Mouse (Mus musculus) cerebellum, adult 9-10 months (tissue): ENCODE measurements around the gene Ppp1r15a.
"Not testable (repeated sequence)": the region's sequence is repeated elsewhere in the genome, so short reads cannot be mapped to it uniquely, and the experiment has no call there.

Experiments used
- DNase-seq: peaks from one replicate; pipeline ENCODE4 v3.0.0; 2022

Gene Ppp1r15a

GRCm38 (mm10) chr7:45516846-45517245, 9.2 kb downstream of the Ppp1r15a start:
- not testable (repeated sequence) for DNase-seq

DNA sequence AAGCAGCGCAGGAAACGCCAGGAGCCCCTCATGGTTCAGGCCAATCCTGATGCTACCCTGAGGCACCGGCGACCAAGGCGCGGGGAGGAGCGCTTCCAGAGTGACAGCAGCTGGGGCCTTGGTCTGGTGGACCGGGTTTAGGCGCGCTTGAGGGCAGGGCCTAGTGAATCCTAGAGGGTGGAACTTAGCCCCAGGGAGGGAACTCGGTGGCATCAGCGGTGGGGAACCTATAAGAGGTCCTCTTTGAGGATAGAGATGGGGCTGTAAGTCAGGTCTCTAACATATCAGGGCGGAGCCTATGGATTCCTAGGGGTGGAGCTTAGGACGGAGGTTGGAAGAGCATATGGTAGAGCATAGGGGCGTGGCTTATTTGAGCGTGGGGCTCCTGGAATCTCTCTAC, 10.6 kb downstream of the Ppp1r15a start:
- DNase-seq: no peak

GRCm38 (mm10) chr7:45514411-45514810, 11.7 kb downstream of the Ppp1r15a start:
- no peak for DNase-seq

DNA sequence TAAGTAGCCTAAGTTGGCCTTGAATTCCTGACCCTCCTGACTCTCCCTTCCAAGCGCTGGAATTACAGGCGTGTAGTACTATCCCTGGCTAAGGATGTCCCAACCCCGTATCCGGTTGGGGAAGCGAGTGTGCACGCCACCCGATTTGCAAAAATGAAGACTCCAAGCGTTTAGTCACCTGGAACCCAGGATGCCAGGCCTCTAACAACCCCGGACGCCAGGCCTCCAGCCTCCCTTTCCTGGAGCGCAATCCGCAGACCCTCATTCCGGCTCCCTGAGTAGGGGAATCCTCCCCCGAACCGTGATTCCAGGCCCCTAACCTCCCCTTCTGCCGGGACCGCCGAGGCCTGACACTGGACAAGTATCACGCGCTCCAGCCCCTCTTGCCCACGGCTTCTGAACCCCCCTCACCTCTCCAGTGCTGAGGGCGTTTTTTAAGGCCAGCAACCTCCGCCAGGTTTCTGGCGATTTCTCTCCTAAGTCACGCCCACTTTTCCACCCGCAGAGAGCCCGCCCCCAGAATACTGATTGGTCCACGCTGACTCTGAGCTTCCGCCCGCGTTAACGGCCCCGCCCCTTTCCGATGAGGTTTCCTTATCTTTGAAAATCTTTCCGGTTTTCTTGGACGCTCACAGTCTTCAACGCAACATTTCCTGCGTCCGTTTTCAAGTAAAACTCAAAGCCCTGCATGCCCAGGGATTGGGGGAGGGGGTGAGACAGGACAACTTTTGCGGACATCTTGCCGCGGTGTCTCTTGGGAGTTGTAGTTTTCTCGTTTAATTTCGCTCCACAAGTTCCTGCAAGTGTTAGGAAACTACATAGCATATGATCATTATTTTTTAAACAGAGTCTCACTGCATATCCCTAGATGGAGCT, 15.9 kb downstream of the Ppp1r15a start, which contains the start of gene Nucb1:
Nucb1 (minus strand) TSS at position 495 of the 876 bp plus-strand sequence.
- peak; percentile 93 for DNase-seq

GRCm38 (mm10) chr7:45509181-45509882, 16.7 kb downstream of the Ppp1r15a start:
- no peak for DNase-seq

DNA sequence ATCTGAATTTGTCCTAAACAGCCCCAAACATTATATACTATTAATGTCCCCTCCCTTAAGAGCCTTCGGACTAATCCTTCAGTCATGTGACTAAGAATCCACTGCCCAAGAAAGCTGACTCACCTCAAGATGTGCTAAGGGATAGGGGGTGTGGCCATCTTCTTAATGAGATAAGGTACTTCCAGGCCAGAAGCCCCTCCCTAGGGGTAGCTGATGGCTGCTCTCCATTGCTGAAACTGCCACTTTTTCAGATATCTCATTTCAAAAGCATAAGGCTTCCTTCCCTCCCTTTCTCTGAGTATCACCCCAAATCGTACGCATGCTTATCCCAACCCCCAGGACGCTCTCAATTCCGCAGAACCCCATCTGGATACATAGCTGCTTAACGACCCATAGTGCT, 17.5 kb downstream of the Ppp1r15a start:
- no peak for DNase-seq

- no peak for DNase-seq
Measured at GRCm38 (mm10) chr7:45507583-45507982, 18.5 kb downstream of the Ppp1r15a start.

DNA sequence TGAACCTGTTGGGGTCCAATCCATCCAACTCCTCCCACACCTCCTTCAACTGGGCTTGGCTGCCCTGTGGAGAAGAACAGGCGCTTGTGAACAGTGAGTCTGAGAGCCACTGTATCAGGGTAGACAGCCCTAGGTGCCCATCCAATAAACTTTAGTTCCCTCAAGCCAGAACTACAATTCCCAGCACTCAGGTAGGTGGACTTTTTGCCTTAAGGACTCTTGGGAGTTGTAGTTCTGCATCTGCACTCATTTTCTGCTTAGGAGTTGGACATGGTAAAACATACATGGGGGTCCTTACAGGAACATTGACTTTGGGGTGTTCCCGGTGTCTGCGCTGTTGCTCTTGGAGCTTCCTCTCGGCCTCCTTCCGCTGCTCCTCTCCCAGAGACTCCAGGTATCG, 27.6 kb downstream of the Ppp1r15a start:
- no peak for DNase-seq

GRCm38 (mm10) chr7:45494548-45494947, 31.5 kb downstream of the Ppp1r15a start:
- no peak for DNase-seq

GRCm38 (mm10) chr7:45492951-45493350, 33.1 kb downstream of the Ppp1r15a start:
- DNase-seq: peak; percentile 91

- DNase-seq: peak; percentile 64
Measured at GRCm38 (mm10) chr7:45492225-45492844, 33.7 kb downstream of the Ppp1r15a start.

DNA sequence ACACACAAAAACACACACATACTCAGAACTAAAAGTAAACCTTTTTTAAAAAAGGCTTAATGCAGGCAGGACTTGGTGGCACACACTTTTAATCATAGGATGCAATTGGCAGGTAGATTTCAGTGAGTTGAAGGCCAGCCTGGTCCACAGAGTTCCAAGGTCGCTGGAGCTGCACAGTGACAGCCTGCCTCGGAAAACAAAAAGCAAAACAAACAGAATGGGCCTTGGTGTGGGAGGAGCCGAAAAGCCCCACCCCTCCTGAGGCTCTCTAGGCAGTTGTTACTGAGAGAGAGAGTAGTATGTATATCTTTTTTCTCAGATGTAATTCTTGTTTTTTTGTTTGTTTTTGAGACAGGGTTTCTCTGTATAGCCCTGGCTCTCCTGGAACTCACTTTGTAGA, 34.8 kb downstream of the Ppp1r15a start:
- DNase-seq: no peak

DNA sequence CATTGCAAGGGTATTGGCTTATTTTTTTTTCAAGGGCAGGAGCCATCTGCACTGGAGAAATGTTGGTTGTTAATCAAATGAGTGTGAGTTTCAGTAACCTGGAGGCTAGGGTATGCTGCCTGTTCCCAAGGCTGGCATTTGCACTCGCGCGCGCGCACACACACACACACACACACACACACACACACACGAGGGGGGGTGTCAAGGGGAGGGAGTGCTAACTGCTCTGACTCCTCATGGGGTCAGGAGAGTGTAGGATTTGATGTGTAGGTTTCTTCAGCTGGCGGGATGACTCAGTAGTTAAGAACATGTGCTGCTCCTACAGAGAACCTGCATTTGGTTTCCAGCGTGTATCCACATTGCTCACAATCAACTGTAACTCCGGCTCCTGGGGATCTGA, 35.2 kb downstream of the Ppp1r15a start:
- no peak for DNase-seq

DNA sequence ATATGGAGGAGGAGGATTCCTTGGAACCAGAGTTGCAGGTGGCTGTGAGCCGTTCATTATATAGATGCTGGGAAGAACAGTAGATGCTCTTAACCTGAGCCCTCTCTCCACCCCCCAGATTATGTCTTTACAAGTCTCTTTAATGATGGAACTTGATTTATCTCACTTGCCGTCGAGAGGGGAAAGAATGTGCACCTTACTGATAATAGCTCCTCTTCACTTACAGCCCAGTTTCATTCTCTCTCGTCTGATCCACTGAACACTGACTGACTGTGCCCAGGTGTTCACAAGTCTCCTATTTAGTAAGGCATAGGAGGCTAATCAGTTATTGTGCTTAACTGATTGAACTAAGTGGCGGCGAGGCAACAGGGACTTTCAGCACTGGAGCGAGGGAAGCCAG, 36.5 kb downstream of the Ppp1r15a start:
- DNase-seq: no peak

DNA sequence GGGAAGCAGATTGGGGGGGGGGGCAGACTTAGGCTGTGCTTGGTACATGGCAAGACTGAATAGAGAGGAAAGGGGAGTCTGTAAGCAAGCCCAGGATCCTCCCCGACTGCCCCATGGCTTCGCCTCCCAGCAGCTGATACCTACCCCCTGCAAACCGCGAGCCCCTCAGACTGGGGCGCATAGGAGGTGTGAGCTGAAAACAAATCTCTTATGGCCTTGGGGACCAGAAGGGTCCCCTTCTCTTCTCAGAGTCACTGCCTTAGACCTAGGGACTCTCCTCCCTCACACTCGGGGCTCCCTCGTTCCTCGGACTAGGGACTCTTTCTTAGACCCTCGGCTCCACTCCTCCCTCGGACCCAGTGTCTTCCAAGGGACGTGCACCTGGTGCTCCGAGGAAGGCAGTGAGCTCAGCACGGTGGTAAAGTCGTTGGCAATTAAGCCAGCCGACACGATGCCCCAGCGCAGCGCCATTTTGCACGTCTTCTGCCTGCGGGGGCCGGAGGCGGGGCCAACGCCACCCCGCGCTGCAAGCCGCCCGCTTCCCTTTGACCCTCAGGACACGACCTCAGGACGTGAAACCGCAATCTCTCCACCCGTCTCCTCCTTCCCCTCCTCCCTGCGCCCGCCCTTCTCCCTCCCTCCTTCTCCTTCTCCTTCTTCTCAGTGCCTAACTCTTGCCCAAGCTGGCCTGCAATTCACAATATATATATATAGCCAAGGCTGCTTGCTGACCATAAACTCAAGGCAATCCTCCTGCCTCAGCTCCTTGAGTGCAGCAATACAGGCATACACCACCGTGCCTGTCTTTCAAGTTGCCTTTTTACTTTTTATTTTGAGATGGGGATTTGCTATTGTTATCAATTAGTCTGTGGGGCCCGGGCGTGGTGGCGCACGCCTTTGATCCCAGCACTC, 37.5 kb downstream of the Ppp1r15a start, which contains the start of gene Dhdh:
Dhdh (minus strand) TSS at position 513 of the 912 bp plus-strand sequence.
- DNase-seq: peak; percentile 72

GRCm38 (mm10) chr7:45487861-45488292, 38.2 kb downstream of the Ppp1r15a start:
- DNase-seq: no peak

DNA sequence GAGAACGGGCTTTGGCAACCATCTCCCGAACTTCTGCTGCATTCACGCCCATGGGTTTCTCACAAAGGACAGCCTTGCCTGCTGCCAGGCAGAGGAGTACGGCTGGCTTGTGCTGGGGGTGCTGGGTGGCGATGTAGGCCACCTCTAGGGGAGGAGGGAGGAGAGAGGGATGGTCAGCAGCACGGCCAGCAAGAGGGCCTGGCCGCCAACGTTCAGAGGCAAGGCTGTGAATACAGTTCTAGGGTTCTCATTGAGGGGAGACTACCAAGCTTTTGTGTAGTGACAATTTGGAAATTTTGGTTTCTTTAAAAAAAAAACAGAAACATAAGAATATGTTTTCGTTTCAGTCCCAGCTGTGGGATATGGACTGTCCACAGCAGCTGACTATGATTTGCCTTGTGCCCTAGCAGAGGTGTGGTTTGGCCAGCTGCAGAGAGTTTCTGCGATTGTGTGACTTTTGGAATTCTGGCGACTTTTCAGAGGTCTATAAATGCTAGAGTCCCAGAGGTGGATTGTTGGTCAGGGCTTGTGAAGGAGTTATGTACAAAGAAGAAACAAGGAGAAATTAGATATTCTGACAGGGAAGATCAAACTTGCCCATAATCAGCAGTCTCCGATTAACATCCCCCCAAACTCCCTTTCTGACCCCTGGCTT, 39.2 kb downstream of the Ppp1r15a start, which contains the start of gene Gm45808:
Gm45808 (minus strand) TSS at position 51 of the 655 bp plus-strand sequence.
- no peak for DNase-seq

DNA sequence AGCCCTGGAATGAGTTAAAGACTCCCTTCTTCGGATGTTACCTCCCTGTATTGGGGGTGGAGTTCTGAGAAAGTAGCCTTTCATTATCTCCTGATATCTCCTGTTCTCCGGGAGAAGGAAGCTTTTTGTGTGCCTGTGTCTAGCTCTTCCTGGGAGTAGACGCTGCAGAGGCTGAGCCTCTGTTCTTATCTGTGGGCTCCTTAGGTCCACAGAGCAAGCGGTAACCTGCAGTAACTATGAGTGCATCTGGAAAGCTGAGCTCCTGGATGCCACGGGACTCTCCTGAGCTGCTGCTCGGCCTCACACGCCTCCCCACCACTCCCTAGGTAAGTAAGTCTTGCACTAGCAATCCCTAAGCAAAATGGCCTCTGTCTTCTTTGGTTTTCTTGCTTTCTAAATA, 39.9 kb downstream of the Ppp1r15a start:
- DNase-seq: no peak

DNA sequence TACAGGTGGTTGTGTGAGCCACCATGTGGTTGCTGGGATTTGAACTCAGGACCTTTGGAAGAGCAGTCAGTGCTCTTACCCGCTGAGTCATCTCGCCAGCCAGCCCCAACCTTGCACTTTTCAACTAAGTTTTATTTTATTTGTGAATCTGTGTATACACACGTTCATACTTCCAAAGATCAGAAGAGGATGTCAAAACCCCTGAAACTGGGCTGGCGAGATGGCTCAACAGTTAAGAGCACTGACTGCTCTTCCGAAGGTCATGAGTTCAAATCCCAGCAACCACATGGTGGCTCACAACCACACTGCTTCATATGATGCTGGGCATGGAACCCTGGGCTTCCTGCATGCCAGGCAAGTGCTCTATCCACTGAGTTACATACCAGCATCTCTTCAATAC, 41.1 kb downstream of the Ppp1r15a start:
- DNase-seq: not testable (repeated sequence)

- no peak for DNase-seq
Measured at GRCm38 (mm10) chr7:45482166-45482565, 43.9 kb downstream of the Ppp1r15a start.

GRCm38 (mm10) chr7:45481374-45481927, 44.6 kb downstream of the Ppp1r15a start, which contains the start of gene Tulp2:
TSS of gene Tulp2 (plus strand) at chr7:45481877.
- peak; percentile 85 for DNase-seq
